Mouse (Mus musculus): ENCODE data around the gene Med15.
"Not testable (repeated sequence)": the region's sequence is repeated elsewhere in the genome, so short reads cannot be mapped to it uniquely, and the experiment has no call there.

The Med15 gene

GRCm38 (mm10) chr16:17617922-17618565 is 114.6 kb downstream of the Med15 start:
- peak in 1 of 2 experiments; percentile 12 for DNase-seq (ENCODE audit: low spot score in 2 of 2)

- DNase-seq (ENCODE audit: low spot score in 2 of 2), result no peak
Measured at GRCm38 (mm10) chr16:17616212-17616611, 116.5 kb downstream of the Med15 start.

- not testable (repeated sequence) for DNase-seq (ENCODE audit: low spot score in 2 of 2)
Measured at GRCm38 (mm10) chr16:17614740-17615139, 118.0 kb downstream of the Med15 start.

- DNase-seq (ENCODE audit: low spot score in 2 of 2), result no peak
Measured at GRCm38 (mm10) chr16:17611383-17611782, 121.3 kb downstream of the Med15 start.

- no peak for DNase-seq (ENCODE audit: low spot score in 2 of 2)
Measured at GRCm38 (mm10) chr16:17605684-17606083, 127.0 kb downstream of the Med15 start.

GRCm38 (mm10) chr16:17604941-17605340 is 127.8 kb downstream of the Med15 start:
- DNase-seq (ENCODE audit: low spot score in 2 of 2), result no peak
